Mouse (Mus musculus) liver, adult 2 months (tissue): ENCODE results near the gene Dlg3. TPM values are rescaled to one million over a fixed set of nuclear protein-coding genes. Genes with fewer than 3 reads are reported as not detected.
A peak's percentile ranks its signal among the peaks of the same experiment; 100 is the strongest.

Source experiments
- DNase-seq: peaks from one replicate; pipeline ENCODE4 v3.0.0-alpha.2; 2011; ENCODE audit warnings: low read depth, low spot score; ENCODE audit errors: extremely low read depth
- H3K27ac ChIP-seq: fragments of 200-500 bp; replicated peaks from 2 replicates; pipeline ENCODE4 v1.5.1; 2012; ENCODE audit warnings: low read depth, mild to moderate bottlenecking, control low read depth, inconsistent platforms, low read length; ENCODE audit not compliant: insufficient read depth
- H3K27me3 ChIP-seq: fragments of 200-500 bp; 2 replicates; pipeline ENCODE4 v1.6.1; 2012; ENCODE audit warnings: mild to moderate bottlenecking, moderate library complexity, low read length, inconsistent platforms; ENCODE audit not compliant: control insufficient read depth, insufficient read depth
- H3K36me3 ChIP-seq: fragments of 200-500 bp; 2 replicates; pipeline ENCODE4 v1.6.1; 2012; ENCODE audit warnings: low read length, inconsistent platforms; ENCODE audit not compliant: control insufficient read depth, insufficient read depth
- H3K4me1 ChIP-seq: fragments of 200-500 bp; 2 replicates; pipeline ENCODE4 v1.6.1; 2011; ENCODE audit warnings: low read length; ENCODE audit not compliant: control insufficient read depth, insufficient read depth
- H3K4me3 ChIP-seq: fragments of 200-500 bp; 2 replicates; pipeline ENCODE4 v1.5.1; 2011; ENCODE audit warnings: low read depth, mild to moderate bottlenecking, control low read depth, low read length, moderate library complexity; ENCODE audit not compliant: insufficient read depth
- H3K79me2 ChIP-seq: fragments of 200-500 bp; 2 replicates; pipeline ENCODE4 v1.6.1; 2012; ENCODE audit warnings: inconsistent platforms, mild to moderate bottlenecking, low read length, moderate library complexity; ENCODE audit not compliant: control insufficient read depth, insufficient read depth
- H3K9ac ChIP-seq: fragments of 200-500 bp; 2 replicates; pipeline ENCODE4 v1.6.1; 2012; ENCODE audit warnings: low read depth, mild to moderate bottlenecking, control low read depth, inconsistent platforms, low read length
- CTCF ChIP-seq: fragments of 200-500 bp; IDR thresholded peaks from 2 replicates; pipeline ENCODE4 v1.5.1; 2011; ENCODE audit warnings: low read depth, low read length, control low read depth
- POLR2A ChIP-seq: fragments of 200-500 bp; IDR thresholded peaks from 2 replicates; pipeline ENCODE4 v1.6.1; 2011; ENCODE audit warnings: low read length, control low read depth; ENCODE audit not compliant: insufficient read depth; ENCODE audit errors: extremely low read depth
- WGBS: fragments of 180-500 bp; shearing (Covaris S2); methylation state at CpG from one replicate; pipeline ENCODE4 v1.1.7; 2018; 5-methylcytosine and 5-hydroxymethylcytosine counted together
- polyA plus RNA-seq: library from polyadenylated mRNA; depleted of rRNA; stranded (reverse); fragments of >200 nt; gene quantifications from 2 replicates; pipeline ENCODE4 v1.2.3, GENCODE M21; 2012
- total RNA-seq: library from RNA; depleted of rRNA; stranded (reverse); fragments of >200 nt; gene quantifications from 2 replicates; pipeline ENCODE4 v1.2.3, GENCODE M21; 2014

Gene Dlg3
- total and polyA plus RNA-seq, 2 experiments: 5.0 to 18.7 TPM

DNA sequence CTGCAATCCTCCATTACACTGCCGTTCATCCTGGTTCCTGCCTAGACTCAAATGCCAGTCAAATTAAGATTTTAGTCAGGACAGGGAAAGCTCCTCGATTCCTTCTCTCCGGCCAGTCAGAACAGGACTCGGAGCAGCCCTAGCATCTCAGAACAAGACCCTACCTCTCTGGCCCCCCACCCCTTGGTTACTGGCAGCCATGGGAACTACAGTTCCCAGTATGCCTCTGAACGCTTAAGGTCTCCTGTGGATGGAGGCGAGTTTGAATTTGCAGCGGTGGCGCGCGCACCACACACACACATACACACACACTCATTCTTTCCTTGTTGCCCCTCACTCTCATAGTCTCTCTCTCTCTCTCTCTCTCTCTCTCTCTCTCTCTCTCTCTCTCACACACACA is 28.1 kb upstream of the Dlg3 start:
- Histone ChIP-seq H3K27ac (no peak overlapping the region), H3K79me2 (no peaks in the 10 kb centered on the region), H3K9ac (no peak overlapping the region), H3K27me3 (no peaks in the 10 kb centered on the region), H3K4me1 (0 out of 2 replicates have a peak, but pooled peaks cover 1% of the 10 kb centered on the region), H3K4me3 (no peak overlapping the region), H3K36me3 (no peaks in the 10 kb centered on the region)
- TF ChIP-seq CTCF (no peak), POLR2A (no peak)
- WGBS: 7% methylated on average over 10 of the region's 10 CpGs
- no peak for DNase-seq

DNA sequence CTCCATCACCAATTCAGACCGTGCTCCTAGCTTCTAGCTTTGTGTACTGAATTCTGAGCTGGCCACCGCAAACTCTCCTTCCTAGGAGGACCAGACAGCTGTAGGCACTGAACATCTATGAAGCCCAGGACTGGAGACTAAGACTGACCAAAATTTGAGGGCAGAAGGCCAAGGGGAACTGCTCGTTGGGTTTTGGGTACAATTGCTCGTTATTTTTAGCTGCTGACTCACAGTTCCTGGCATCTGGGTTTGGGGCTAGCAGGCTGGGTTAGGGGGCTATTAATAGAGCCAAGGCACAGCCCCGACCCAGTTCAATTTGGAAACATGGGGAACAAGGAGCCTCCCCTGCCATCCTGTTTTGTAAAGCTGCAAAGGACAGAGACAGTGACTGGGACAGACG is 26.7 kb upstream of the Dlg3 start:
- H3K27me3 ChIP-seq: no peaks in the 10 kb centered on the region
- H3K9ac ChIP-seq: no peak overlapping the region
- DNase-seq: no peak
- H3K79me2 ChIP-seq: no peaks in the 10 kb centered on the region
- no peak overlapping the region for H3K27ac ChIP-seq
- no peak for TF ChIP-seq POLR2A
- TF ChIP-seq CTCF: no peak
- 0 out of 2 replicates have a peak, but pooled peaks cover 1% of the 10 kb centered on the region for H3K4me1 ChIP-seq
- 65% methylated on average over 6 of the region's 6 CpGs for WGBS
- no peak overlapping the region for H3K4me3 ChIP-seq
- no peaks in the 10 kb centered on the region for H3K36me3 ChIP-seq

DNA sequence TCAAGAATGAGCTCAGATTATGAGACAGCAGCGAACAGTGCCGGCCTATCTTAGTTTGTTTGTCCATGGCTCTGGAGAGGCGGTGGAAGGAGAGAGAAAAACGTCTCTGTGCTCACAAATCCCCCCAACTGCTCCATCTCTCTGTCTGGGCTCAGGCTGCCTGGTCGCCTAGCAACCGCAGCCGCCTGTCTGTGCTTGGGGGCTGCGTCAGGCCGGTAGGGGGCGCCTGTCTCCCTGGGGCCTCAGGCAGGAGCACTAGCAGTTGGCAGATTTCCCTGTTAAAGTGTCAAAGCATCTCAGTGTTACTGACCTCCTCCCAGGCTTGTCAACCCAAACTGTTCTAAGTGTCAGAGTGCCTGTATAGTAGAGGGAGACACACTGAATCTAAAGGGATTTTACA is 25.6 kb upstream of the Dlg3 start:
- peak; percentile 8 for DNase-seq
- WGBS: 26% methylated on average over 10 of the region's 10 CpGs
- no peak overlapping the region for H3K9ac ChIP-seq

DNA sequence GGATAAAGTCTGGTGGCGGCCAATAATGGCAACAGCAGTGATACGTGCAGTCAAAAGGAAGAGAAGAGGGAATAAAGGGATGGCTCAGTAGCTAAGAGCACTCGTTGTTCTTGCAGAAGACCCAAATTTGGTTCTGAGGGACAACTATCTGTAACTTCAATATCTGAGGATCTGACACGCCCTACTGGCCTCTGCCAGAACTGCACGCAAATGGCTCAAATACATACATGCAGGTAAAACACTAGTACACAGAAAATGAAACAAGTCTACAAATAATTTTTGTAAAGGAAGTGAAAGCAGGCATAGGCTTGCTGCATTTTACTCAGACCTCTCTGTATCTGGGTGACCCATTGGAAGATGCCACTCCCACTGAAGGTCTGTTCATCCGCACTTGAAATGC is 1.7 kb upstream of the Dlg3 start:
- Histone ChIP-seq H3K27ac (no peak overlapping the region), H3K4me1 (0 out of 2 replicates have a peak, but pooled peaks cover 2% of the 10 kb centered on the region), H3K4me3 (no peak overlapping the region), H3K9ac (no peak overlapping the region), H3K27me3 (no peaks in the 10 kb centered on the region), H3K79me2 (no peaks in the 10 kb centered on the region), H3K36me3 (no peaks in the 10 kb centered on the region)
- DNase-seq: no peak
- 83% methylated on average over 6 of the region's 6 CpGs for WGBS
- no peak; the same call in 1 of the 2 replicates for TF ChIP-seq CTCF
- TF ChIP-seq POLR2A: no peak

More for the DNA sequence above, 25.6 kb upstream of the Dlg3 start:
- no peak for TF ChIP-seq POLR2A
- TF ChIP-seq CTCF: peak; percentile 41
- H3K79me2 ChIP-seq: no peaks in the 10 kb centered on the region
- H3K36me3 ChIP-seq: no peaks in the 10 kb centered on the region
- no peaks in the 10 kb centered on the region for H3K27me3 ChIP-seq
- H3K4me1 ChIP-seq: 0 out of 2 replicates have a peak, but pooled peaks cover 1% of the 10 kb centered on the region
- no peak overlapping the region for H3K27ac ChIP-seq
- H3K4me3 ChIP-seq: no peak overlapping the region

DNA sequence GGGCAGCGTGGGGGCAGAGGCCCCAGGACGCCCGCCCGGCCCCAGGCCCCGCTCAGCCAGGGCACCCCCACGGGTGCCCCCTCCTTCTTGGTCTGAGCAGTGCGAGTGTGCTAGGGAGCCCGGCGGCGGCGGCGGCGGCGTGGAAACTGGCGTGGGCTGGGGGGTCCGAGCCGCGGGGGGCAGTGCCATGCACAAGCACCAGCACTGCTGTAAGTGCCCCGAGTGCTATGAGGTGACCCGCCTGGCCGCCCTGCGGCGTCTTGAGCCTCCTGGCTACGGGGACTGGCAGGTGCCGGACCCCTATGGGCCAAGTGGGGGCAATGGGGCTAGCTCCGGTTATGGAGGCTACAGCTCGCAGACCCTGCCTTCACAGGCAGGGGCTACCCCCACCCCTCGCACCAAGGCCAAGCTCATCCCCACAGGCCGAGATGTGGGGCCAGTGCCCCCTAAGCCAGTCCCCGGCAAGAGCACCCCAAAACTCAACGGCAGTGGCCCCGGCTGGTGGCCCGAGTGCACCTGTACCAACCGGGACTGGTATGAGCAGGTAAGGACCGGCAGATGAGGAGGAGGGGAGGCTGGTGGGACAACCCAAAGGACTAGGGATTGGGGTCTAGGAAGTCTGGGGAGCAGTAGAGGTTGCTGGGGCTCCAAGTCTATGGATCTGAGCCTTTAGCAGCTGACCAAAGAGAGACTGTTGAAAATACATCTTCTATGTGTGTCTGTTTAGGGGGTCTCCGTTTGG is 534 bp downstream of the Dlg3 start:
- 20% methylated on average over 23 of the region's 36 CpGs for whole genome bisulfite sequencing
- no peak overlapping the region for H3K9ac ChIP-seq
- DNase-seq: no peak

DNA sequence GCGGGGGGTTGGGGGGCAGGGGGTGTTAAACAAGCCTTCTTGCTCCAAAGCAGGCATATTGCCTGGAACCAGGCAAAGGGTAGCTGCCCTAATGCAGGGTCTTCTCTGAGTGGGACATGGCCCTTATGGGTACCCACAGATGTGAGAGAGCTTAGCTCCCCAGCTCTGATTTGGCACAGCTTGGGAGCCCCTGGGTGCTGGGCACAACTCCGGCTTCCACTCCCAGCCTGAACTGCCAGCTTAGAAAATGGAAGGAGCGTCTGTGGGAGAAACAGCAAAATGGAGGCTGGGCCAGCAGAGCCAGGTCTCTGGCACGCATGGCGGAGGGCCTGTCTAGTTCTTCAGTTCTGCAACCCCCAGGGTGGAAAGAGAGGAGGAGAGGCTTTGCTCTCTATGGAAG is 1.8 kb downstream of the Dlg3 start:
- no peak overlapping the region for H3K27ac ChIP-seq
- 87% methylated on average over 3 of the region's 5 CpGs for WGBS
- 0 out of 2 replicates have a peak, but pooled peaks cover 2% of the 10 kb centered on the region for H3K4me1 ChIP-seq
- no peaks in the 10 kb centered on the region for H3K36me3 ChIP-seq
- no peak overlapping the region for H3K9ac ChIP-seq
- H3K79me2 ChIP-seq: no peaks in the 10 kb centered on the region
- no peak for DNase-seq
- TF ChIP-seq CTCF (no peak), POLR2A (no peak)
- H3K27me3 ChIP-seq: no peaks in the 10 kb centered on the region
- no peak overlapping the region for H3K4me3 ChIP-seq

More for the DNA sequence above, 534 bp downstream of the Dlg3 start:
- Histone ChIP-seq H3K27ac (no peak overlapping the region), H3K79me2 (no peaks in the 10 kb centered on the region), H3K27me3 (no peaks in the 10 kb centered on the region), H3K4me3 (no peak overlapping the region), H3K36me3 (no peaks in the 10 kb centered on the region), H3K4me1 (0 out of 2 replicates have a peak, but pooled peaks cover 2% of the 10 kb centered on the region)
- TF ChIP-seq POLR2A (no peak), CTCF (no peak)
